Mouse (Mus musculus) regulatory T cell (primary cell): Measurements from ENCODE around the gene Cd68.
"Not testable (repeated sequence)": the region's sequence is repeated elsewhere in the genome, so short reads cannot be mapped to it uniquely, and the experiment has no call there.

Experiments used
- in situ Hi-C: fragments of 300-600 bp; cut with MboI, MseI; formaldehyde crosslinking; loops from one replicate; pipeline ENCODE4 v1.15.1; 2025; ENCODE audit warnings: high pct_unique_total_duplicates

The Cd68 gene

DNA sequence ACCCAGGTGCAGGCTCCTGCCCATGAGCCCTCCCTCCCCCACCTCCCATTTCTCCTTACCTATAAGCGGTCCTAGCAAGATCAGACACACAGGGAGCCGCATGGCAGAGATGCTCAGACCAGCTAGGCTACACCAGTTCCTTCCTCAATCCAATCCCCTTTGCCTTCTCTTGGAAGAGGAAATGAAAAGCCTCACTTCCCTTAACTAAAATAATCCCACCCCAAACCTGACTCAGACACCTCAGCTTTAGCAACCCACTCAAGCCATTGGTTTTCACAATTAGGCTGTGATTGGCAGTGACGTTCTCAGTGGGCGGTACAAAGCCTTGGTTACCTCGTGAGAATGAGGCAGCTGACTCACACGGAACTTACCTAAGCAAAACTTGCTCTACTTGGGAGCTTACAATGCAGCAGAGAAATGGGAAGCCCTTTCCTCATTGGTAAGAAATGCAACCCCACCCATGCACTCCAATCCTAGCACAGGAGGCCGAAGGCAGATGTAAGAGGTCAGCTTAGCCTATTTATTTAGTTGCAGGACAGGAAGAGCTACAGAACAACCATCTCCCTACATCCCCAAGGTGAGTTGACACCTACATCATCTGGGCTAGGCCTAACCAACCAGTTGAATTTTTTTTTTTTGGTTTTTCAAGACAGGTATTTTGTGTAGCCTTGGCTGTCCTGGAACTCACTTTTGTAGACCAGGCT, at the start of gene Cd68:
TSS of gene Cd68 (minus strand) at position 193 of the 704 bp plus-strand sequence.
- in situ Hi-C loops: loop anchor here (5.0 kb wide), 1 partner anchor 981 kb away; the partner anchor contains the start of genes Rnf167 and Slc25a11

DNA sequence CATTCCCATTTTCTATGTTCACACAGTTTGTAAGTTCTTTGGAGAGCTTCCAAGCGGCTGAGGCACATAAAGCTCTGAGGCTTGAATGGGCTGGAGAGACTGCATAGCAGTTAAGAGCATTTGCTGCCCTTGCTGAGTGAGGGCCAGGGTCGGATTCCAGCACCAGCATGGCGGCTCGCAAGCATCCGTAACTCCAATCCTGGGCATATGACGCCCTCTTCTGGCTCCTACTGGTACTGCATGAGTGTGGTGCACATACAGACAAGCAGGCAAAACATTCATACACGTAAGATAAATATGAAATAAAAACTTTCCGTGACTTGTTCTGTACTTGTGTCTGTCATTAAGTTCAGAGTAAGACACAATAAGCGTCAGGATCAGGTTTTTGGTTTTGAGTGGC, 49.5 kb upstream of the Cd68 start:
- in situ Hi-C loops: no loop called here

DNA sequence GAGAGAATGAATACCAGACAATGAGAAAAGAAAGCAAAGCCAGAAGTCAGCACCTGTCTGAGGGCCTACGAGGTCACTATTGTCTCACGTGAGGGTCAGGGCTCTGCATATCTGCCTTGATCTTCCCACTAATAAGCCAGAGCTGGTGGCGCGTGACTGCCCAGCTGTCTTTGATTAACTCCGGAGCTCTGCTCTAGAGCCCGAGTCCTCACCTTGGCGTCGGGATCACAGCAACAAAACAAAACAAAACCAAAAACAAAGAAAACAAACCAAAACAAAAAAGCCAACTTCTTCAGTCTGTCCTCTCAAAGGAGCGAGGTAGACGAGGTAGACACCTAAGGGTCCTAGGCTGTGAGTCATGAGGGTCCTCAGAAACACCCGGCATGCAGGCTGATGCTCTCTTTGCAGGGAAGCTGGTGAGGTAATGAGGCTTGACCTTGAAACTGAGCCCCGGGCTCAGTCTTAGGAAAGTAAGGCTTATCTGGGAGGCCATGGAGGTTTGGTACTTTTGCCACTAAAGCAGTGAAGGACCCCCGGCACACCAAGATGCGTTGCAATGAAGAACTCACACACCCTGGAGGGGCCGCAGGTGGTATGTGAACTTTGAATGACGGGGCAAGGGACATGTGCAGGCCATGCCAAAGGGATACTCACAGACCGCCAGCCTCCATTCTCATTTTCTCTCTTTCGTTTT, 48.8 kb upstream of the Cd68 start:
- in situ Hi-C loops: no loop called here

DNA sequence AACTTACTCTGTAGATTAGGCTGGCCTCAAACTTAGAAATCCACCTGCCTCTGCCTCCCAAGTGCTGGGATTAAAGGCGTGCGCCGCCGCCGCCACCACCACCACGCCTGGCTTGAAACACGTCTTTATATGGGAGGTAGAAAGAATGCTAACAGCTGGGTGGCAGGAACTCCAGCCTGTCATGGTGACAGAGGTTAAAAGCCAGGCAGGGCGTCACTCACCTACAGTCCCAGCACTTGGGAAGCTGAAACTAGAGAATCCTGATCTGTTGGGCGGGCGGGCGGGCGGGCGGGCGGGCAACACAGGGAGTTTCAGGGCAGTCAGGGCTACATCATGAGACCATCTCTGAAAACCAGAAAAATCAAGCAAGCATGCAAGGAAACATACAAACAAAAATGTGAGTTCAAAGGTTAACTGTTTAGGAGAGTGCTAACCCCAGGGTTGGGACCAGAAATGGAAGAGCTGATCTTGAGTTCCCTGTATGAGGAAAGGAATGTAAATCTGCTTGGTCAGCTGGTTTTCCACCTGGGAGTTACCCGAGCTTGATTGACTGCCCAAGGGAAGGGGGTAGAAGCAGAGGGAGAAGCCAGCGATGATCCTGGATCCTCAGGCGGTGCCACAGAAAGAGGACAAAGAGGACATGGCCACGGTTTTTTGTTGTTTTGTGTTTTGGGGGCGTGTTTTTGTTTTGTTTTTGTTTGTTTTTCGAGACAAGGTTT, 47.2 kb upstream of the Cd68 start:
- in situ Hi-C loops: no loop called here

DNA sequence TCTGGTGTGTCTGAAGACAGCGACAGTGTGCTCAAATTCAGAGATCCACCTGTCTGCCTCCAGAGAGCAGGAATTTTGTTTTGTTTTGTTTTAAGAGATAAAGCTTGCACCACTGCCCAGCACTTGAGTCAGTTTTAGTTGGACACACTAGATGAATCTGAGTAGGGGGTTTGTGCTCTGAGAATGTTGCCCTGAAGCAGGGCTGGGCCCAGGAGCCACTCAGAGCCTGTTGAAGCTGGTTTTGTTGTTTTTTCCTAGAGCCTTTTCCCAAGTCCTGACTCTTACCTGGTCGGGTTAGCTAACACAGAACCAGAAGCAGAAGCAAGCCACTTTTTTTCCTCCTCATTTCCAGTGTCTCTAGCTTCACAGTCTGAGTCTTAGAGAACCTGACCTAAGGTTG, 45.1 kb upstream of the Cd68 start:
- in situ Hi-C loops: no loop called here

DNA sequence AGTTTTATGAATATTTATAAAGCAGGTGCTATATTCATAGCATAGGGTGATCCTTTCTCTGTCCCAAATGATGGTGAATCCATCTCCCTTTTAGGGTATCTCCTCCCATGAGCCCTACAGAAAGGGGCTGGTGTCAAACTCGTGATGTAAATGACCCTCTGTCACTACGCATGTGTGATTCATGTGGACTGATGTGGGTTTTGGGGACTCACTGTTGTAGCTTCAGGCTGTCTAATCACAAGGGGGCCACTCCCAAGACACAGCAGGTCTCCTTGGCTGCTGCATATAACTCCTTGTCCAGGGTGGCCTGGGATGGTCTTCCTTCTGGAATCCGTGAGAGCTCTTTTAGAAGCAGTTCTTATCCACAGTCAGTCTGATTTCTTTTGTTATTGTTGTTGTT, 44.5 kb upstream of the Cd68 start:
- in situ Hi-C loops: no loop called here

DNA sequence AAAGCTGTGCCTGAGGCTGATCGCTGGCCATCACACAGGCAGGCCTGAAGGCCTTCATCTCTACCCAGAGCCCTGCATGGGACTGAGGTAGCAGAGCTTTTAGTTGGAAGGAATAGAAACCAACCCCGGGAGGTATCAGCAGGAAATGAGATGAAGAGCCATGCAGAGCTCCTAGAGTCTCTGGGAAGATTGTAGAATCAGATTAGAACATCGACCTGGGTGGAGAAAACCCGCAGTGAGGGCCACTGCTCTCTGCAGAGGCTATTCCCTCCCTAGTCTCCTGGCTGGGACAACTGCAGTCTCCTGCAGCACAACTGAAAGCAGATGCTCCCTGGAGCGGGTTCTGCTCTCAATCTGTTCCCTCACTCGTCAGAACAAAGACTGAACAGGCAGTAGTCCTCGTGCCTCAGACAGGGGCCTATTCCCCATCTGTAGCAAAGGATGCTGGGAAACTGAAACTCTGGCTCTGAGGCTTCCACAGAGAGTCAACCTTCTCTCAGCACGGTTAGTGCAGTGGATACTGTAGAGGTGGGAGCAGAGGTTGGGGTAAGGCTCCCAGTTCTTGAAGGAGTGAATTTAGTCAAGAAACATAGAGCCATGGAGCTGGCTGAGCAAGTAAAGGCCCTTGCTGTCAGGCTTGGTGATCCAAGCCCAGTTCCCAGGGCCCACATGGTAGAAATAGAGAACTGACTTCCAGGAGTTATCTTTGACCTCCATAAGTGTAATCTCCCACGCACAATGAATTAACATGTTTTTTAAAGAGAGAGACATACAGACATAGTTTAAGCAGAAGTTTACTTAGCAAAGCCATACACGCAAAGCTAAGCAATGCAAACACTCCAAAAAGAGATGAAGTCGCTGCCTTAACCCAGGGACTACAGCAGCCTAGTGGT, 43.8 kb upstream of the Cd68 start:
- in situ Hi-C loops: no loop called here

DNA sequence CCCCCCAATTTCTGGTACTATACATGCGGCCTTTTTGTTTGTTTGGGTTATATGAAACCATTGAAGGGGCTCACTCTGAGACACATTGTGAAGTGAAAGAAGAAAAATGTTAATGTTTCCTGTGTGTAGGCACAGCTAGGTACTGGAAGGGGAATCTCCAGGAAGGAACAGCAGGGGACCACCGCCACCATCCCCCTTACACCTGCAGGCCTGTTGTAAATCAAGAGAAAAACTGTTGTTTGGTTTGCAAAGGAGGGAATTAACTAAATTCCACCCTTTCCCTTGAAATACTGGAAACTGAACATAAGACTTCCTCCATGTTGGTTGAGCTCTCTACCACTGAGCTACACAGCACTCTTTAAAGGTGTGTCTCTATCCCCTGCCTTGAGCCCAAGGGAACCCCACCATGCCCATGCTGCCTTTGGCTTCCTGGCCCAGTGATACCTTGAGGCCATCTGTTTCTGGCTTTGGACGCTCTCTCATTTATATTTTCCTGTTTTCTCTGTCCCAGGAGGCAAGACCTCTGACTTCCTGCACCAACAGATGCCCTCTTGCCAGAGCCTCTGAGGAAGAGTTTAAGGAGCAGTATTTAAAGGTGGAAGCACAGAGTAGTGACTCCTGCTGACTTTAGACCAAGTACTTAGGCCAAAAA, 42.8 kb upstream of the Cd68 start:
- in situ Hi-C loops: no loop called here

DNA sequence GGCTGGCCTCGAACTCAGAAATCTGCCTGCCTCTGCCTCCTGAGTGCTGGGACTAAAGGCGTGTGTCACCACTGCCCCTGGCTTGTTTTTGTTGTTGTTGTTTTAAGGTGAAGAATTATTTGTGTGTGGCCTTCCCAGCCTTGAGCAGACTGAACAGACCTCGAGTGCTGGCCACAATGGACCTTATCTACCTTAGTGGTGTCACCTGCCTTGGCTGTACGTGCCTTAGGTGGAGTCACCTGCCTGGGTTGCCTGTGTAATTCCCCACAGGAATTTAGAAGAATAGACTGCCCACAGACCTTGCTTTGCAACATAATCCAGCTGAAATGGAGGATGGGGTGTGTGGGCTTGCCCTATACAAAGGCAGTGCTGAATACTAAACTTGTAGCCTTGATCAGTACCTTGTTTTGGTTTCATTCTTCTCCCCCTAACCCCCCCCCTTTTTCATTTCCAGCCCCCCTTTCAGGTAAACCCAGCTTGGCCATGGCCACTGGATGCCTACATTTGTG, 42.0 kb upstream of the Cd68 start:
- in situ Hi-C loops: no loop called here

DNA sequence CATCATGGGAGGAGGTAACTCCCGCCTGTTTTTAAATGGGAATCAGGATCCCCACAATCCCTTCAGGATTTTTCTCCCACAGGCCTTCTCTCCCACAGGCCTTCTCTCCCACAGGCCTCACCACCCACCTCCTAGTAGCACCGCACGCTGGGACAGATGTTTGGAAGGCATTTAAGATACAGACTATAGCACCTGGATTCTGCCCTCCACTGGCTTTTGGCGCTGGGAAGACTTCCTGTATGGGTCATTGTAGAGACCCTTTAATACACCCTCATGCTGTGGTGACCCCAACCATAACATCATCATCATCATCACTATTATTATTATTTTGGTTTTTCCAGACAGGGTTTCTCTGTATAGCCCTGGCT, 41.5 kb upstream of the Cd68 start:
- in situ Hi-C loops: no loop called here

DNA sequence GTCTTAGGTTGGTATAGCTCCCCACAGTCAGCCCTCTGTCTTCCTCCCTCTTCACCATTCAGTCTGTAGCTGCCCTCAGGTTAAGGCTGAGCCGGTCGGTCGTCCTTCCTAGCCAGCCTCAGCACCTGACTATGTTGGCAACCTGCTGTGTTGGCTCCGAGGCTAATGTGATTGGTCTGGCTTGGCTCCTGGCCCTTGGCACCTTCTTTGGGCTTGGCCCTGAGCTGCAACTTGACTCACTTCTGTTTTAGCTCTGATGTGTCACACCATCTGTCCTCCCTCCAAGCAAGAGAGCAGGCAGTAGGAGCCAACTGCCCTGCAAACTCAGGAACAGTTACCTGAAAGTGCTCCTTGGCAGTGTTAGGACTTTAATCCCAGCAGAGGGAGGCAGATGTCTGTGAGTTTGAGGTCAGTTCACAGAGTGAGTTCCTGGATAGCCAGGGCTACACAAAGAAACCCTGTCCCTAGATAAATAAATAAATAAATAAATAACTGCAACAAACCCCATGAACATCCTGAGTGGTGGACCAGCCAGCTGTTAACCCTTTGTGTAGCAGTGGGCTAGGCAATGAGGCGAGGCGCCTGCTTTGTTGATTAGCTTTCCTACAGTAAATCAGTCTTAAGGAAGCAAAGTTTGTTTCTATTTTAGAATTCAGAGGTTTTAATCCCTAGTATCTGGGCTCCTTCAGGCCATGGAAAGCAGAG, 41.0 kb upstream of the Cd68 start:
- in situ Hi-C loops: no loop called here

DNA sequence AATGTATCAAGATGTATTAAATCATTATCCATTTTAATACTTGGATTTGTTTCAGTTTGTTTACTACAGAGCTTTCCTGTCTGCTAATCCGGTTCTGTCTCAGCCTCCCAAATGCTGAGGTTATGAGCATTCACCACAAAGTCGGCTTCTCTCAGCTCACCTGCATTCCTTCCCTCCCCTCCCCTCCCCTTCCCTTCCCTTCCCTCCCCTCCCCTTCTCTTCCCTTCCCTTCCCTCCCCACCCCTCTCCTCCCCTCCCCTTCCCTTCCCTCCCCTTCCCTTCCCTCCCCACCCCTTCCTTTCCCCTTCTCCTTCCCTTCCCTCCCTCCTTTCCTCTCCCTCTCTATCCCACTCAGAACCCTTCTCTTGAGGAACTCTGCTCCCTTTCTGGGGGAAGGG, 38.7 kb upstream of the Cd68 start:
- in situ Hi-C loops: no loop called here

DNA sequence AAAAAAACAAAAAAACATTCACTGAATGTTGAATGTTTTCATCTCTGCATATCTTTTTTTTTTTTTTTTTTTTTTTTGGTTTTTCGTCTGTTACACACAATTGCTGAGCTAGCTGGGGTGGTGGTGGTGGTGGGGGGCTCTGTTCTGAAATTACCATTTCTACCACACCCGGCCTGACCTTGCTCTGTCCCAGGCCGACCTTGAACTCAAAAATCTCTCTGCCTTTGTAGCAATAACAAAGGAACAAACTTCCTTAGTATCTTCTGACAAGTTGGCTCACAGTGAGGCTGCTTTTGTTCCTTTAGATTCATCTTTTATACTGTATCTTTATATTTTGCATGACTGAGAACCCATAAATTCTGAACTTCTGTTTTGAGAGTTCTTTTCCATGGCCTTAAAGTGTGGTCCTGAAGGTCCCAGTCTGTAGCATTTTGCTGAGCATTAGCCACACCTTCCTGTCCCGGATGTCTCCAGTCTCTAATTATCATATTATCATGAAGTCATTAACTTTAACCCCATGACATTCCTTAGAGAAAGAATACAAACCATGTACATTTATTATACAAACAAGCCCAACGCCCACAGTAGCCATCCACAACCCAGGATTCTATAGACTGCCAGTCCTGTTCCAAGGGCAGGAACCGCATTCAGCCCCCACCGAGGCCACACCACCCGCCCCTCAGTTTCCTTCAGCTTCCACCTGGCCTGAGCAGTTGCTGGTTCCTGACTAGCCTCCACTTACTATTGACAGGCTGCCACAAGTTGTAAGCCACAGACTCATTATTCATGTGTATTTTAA, 38.1 kb upstream of the Cd68 start:
- in situ Hi-C loops: no loop called here

DNA sequence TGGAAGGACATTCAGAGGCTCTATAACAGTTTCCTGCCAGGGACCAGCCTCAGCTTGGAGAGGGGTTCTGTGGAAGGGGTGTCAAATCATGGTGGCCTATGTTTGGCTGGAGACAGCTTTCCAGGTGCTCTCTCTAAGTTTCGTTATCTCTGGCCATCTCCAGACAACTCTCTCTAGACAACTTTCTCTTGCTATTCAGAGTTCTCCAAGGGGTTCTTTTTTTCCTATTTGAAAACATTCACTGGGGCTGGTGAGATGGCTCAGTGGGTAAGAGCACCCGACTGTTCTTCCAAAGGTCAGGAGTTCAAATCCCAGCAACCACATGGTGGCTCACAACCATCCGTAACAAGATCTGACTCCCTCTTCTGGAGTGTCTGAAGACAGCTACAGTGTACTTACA, 37.4 kb upstream of the Cd68 start:
- in situ Hi-C loops: not testable (repeated sequence)

DNA sequence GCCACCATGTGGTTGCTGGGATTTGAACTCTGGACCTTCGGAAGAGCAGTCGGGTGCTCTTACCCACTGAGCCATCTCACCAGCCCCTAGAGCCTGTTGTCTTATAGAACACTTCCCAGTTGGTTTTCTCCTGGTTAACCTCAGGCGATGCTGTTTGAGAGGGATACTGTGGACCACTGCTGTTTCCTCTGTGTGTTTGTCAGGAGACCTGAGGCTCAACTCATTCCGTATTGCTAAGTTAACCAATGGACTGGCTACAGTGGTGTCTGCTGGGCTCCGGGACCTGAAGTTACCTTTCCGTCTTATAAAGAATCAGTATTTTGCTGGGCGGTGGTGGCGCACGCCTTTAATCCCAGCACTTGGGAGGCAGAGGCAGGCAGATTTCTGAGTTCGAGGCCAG, 36.9 kb upstream of the Cd68 start:
- in situ Hi-C loops: not testable (repeated sequence)

DNA sequence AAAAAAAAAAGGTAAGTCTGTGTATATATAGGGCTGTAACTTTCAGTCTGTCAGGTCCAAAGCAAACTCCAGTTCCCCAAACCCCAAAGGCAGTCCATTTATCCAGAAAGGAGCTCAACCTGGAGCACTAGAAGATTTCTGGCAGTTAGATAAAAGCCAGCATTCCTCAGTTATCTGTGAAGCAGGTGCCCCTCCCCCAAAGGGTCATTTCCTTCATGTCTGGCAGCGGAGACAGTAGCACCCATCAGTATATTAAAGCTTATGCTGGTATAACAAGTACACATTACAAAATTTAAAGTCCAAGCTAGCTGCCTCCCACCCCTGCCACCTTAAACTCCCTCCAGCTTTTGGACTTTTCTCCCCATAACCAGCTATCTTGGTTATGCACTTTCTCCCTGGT, 33.6 kb upstream of the Cd68 start:
- in situ Hi-C loops: no loop called here

DNA sequence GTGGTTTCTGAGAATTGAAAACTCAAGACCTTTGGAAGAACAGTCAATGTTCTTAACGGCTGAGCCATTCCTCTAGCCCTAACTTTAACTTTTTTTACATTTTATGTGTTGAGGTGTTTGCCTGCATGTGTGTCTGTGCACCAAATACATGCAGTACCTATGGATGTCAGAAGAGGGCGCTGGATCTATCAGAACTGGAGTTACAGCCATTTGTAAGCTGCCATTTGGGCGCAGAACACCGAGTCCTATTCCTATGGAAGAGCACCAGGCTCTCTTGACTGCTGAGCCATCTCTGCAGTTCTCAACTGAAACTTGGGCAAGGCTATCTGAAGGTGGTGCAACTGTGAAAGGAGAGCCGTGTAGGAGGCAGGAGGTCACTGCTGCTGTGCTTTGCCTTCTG, 32.6 kb upstream of the Cd68 start:
- in situ Hi-C loops: no loop called here

DNA sequence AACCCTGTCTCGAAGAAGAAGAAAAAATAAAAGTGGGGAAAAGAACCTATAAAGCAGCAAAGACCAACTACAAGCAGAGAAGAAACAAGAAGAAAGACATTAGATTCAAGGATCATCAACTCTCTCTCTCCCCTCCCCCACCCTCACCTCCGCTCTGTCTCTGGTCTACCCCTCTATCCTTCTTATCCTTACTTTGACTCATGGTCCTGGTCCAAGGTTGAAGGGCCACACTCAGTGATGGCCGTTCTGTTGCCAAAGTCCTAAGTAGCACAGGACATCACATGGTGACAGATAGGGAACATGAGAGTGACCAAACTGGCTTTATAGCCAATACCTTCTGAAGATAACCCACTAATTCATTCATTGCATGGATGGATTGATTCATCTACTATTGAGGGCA, 31.4 kb upstream of the Cd68 start:
- in situ Hi-C loops: no loop called here

DNA sequence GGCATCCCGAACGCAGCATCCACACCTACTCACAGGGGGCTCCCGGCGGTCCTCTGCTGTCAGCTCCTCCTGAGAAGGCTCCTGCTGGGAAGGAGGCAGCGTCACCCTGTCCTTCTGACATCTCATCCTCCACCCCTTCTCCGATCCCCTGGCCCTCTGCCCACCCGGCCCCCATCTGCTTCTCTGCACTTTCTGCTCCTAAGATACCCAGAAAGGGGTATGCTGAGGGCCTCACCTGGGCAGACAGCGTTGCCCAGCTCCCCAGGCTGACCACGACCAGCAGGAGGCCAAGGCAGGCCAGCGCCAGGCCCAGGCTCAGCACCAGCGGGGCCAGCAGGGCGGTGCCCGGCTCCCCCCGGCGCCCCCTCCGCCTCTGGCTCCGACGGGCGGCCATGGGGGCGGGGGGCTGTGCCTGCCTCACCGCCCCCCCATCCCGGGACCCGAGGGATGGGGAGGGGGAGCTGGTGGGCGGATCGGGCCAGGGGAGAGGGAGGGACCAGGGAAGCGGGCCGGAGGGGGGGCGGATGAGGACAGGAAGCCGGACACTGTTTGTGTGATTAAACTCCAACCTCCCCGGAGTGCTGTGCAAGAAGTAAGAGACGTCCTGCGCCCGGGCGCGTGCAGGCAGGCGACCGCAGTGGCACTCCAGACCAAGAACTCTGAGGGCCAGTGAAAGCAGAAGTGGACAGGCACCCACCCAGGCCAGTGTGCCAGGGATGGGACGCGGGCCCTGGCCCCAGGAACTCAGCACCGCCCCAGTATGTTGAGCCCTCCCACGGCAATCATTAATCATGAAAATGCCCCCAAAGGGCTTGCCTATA, 29.6 kb upstream of the Cd68 start, which contains the start of the genes Tnfsf12 and Tnfsfm13:
TSS of gene Tnfsf12 (minus strand) at position 489 of the 821 bp plus-strand sequence.
TSS of gene Tnfsfm13 (minus strand) at position 738 of the 821 bp plus-strand sequence.
- in situ Hi-C loops: no loop called here
